Mouse (Mus musculus): ENCODE data around the gene Kdm8. TPM values are rescaled to one million over a fixed set of nuclear protein-coding genes. Genes with fewer than 3 reads are reported as not detected.
"Not testable (repeated sequence)": the region's sequence is repeated elsewhere in the genome, so short reads cannot be mapped to it uniquely, and the experiment has no call there.

Kdm8 gene
- 6.8 and 7.0 TPM in 2 replicates for total RNA-seq (2017)

DNA sequence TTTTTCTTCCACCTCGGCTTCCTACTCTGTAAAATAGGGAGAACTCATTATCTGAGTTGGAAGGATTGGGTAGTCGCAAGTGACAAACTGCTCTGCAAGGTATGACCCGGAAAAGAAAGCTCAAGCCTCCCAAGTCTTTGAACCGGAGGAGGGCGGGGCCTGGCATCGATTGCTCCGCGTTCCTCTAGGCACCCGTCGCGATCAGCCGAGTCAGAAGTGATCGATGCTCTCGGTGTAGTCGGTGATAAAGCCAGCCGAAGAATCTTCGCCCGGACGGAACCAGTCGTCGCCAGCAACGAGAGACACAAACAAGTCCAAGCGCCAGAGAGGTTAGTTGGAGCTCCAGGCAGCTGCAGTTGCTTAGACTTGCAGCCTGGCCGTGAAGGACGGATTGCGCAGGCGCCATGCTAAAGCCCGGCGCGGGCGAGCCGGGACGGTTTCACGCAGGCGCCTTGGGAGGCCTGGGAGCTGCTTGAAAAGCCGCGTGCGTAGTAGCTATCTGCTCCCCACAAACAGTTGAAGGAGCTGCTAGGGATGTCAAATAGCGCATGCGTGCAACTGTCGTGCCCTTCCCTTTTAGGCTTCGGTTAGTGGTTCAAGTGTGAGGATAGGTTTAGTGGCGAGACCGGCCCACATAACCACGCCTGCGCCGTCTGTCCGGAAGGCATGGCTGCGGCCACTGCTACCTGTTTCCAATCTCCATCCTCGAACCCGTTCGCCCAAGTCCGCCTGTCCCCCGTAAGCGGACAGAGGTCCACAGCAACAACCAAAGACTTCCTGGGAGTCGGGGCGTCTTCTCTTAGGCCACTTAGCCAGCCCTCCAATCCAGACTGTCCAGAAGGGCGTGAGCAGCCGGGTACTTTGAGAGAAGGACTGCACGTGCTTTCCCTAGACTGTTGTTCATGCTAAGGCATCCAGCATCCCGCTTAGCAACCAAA lies at the start of gene Kdm8:
Gene Kdm8, plus strand, starts transcription at position 213 of the 938 bp plus-strand sequence.
- ATAC-seq (replicated peaks in 1 of 2; ENCODE audit: insufficient read depth in 1 of 2, low FRiP score in 2 of 2, low TSS enrichment in 1 of 2, low read depth in 1 of 2, poor library complexity in 2 of 2, severe bottlenecking in 2 of 2), result peak; percentile 91 to 92

DNA sequence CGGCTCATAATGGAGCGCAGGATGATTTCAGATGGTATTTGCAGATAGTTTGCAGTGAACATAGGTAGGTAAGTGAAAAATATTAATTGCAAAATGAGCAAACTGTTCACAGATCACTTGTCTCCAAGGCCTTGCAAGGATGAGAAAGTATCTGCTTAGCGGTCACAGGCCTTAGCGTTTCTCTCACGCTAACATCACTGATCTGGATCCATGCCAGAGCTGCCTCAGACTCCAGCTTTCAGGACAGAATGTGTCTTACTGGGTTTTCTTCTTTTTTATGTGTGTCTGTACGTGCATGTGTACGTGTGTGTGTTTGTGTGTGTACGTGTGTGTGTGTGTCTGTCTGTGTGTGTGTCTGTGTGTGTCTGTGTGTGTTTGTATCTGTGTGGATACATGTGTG lies 46.4 kb upstream of the Kdm8 start:
- ATAC-seq (replicated peaks in 1 of 2; ENCODE audit: insufficient read depth in 1 of 2, low FRiP score in 2 of 2, low TSS enrichment in 1 of 2, low read depth in 1 of 2, poor library complexity in 2 of 2, severe bottlenecking in 2 of 2), result no peak

DNA sequence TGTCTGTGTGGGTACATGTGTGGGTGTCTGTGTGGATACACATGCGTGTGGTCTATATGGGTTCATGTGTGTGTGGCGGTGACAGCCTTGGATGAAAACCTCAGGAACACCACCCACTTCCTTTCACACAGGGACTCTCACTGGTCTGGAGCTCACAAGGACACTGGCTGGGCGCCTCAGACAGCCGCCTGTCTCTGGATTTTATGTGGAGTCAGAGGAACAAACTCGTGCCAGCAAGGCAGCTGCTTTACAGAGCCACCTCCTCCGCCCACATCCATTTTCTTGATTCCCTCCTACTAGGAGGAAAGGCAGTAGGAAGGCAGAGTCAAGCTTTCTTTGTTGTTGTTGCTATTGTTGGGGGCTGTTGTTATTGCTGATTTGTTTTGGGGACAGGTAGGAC lies 45.8 kb upstream of the Kdm8 start:
- ATAC-seq (replicated peaks in 1 of 2; ENCODE audit: insufficient read depth in 1 of 2, low FRiP score in 2 of 2, low TSS enrichment in 1 of 2, low read depth in 1 of 2, poor library complexity in 2 of 2, severe bottlenecking in 2 of 2), result no peak

GRCm38 (mm10) chr7:125407136-125407535 lies 37.3 kb upstream of the Kdm8 start:
- no peak for ATAC-seq (replicated peaks in 1 of 2; ENCODE audit: insufficient read depth in 1 of 2, low FRiP score in 2 of 2, low TSS enrichment in 1 of 2, low read depth in 1 of 2, poor library complexity in 2 of 2, severe bottlenecking in 2 of 2)

DNA sequence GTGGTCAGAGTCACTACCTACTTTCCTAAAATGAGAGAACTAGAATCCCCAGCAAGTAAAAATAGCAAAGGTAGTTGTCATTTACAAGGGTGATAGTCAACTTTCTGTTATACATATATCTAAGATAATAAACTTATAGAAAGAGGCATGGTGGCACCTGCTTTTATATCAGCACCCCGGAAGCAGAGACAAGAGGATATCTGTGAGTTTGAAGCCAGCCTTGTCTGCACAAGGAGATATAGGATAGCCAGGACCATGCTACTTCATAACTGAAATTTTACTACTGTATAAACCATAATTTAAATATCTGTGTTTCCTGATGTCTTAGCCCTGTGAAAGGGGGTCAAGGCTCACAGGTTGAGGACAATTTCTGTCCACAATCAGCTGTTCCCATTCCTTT lies 29.4 kb upstream of the Kdm8 start:
- no peak for ATAC-seq (replicated peaks in 1 of 2; ENCODE audit: insufficient read depth in 1 of 2, low FRiP score in 2 of 2, low TSS enrichment in 1 of 2, low read depth in 1 of 2, poor library complexity in 2 of 2, severe bottlenecking in 2 of 2)

DNA sequence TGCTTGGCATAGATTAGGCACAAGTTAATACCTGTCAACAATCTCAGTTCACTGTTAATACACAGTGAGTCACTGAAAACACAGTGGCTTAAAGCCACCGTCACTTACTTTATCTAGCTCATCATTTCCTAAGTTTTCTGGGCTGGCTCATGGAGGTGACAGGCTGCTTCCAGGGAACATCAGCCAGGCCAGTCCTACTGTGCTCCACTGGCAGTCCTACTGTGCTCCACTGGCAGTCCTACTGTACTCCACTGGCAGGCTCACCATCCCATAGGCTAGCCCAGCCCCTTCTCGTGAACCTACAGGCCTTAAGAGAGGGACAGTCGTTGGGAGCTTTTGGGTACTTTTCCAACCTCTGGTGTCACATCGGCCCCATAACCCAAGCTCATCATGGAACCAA lies 28.7 kb upstream of the Kdm8 start:
- no peak for ATAC-seq (replicated peaks in 1 of 2; ENCODE audit: insufficient read depth in 1 of 2, low FRiP score in 2 of 2, low TSS enrichment in 1 of 2, low read depth in 1 of 2, poor library complexity in 2 of 2, severe bottlenecking in 2 of 2)

- peak; percentile 40 to 53; a peak in 3 of 4 replicates for ATAC-seq (replicated peaks in 1 of 2; ENCODE audit: insufficient read depth in 1 of 2, low FRiP score in 2 of 2, low TSS enrichment in 1 of 2, low read depth in 1 of 2, poor library complexity in 2 of 2, severe bottlenecking in 2 of 2)
Observed at GRCm38 (mm10) chr7:125416762-125417161, 27.7 kb upstream of the Kdm8 start.

GRCm38 (mm10) chr7:125418413-125418812 lies 26.1 kb upstream of the Kdm8 start:
- 0 out of 4 replicates have a peak, but pooled peaks of 1 of the 2 experiments have one; percentile 9 for ATAC-seq (replicated peaks in 1 of 2; ENCODE audit: insufficient read depth in 1 of 2, low FRiP score in 2 of 2, low TSS enrichment in 1 of 2, low read depth in 1 of 2, poor library complexity in 2 of 2, severe bottlenecking in 2 of 2)

- peak in 1 of 2 experiments; percentile 57; a peak in 3 of 4 replicates for ATAC-seq (replicated peaks in 1 of 2; ENCODE audit: insufficient read depth in 1 of 2, low FRiP score in 2 of 2, low TSS enrichment in 1 of 2, low read depth in 1 of 2, poor library complexity in 2 of 2, severe bottlenecking in 2 of 2)
Observed at GRCm38 (mm10) chr7:125420190-125420589, 24.3 kb upstream of the Kdm8 start.

GRCm38 (mm10) chr7:125421911-125422310 lies 22.6 kb upstream of the Kdm8 start:
- ATAC-seq (replicated peaks in 1 of 2; ENCODE audit: insufficient read depth in 1 of 2, low FRiP score in 2 of 2, low TSS enrichment in 1 of 2, low read depth in 1 of 2, poor library complexity in 2 of 2, severe bottlenecking in 2 of 2), result no peak

DNA sequence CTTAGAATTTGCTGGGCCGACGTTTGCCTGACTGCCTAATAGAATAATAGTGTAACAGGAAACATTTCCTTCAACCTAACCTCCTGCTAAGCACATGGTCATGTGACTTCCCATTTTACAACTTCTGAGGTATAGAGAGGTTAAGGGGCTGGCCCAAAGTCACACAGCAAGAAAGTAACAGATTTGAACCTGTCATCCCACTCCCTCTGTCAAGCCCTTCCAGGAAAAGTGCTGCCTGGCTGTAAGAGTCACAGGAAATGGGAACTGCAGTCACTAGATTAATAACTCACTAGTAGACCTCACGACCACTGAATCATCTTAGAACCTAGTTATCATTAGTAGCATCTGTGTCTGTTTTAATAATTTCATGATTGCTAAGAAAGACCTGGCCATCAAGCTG lies 21.4 kb upstream of the Kdm8 start:
- no peak for ATAC-seq (replicated peaks in 1 of 2; ENCODE audit: insufficient read depth in 1 of 2, low FRiP score in 2 of 2, low TSS enrichment in 1 of 2, low read depth in 1 of 2, poor library complexity in 2 of 2, severe bottlenecking in 2 of 2)

GRCm38 (mm10) chr7:125427492-125428090 lies 16.9 kb upstream of the Kdm8 start:
- ATAC-seq (replicated peaks in 1 of 2; ENCODE audit: insufficient read depth in 1 of 2, low FRiP score in 2 of 2, low TSS enrichment in 1 of 2, low read depth in 1 of 2, poor library complexity in 2 of 2, severe bottlenecking in 2 of 2), result 0 out of 4 replicates have a peak, but pooled peaks of 1 of the 2 experiments have one; percentile 34

- 0 out of 4 replicates have a peak, but pooled peaks of 1 of the 2 experiments have one; percentile 30 for ATAC-seq (replicated peaks in 1 of 2; ENCODE audit: insufficient read depth in 1 of 2, low FRiP score in 2 of 2, low TSS enrichment in 1 of 2, low read depth in 1 of 2, poor library complexity in 2 of 2, severe bottlenecking in 2 of 2)
Observed at GRCm38 (mm10) chr7:125428381-125428780, 16.1 kb upstream of the Kdm8 start.

DNA sequence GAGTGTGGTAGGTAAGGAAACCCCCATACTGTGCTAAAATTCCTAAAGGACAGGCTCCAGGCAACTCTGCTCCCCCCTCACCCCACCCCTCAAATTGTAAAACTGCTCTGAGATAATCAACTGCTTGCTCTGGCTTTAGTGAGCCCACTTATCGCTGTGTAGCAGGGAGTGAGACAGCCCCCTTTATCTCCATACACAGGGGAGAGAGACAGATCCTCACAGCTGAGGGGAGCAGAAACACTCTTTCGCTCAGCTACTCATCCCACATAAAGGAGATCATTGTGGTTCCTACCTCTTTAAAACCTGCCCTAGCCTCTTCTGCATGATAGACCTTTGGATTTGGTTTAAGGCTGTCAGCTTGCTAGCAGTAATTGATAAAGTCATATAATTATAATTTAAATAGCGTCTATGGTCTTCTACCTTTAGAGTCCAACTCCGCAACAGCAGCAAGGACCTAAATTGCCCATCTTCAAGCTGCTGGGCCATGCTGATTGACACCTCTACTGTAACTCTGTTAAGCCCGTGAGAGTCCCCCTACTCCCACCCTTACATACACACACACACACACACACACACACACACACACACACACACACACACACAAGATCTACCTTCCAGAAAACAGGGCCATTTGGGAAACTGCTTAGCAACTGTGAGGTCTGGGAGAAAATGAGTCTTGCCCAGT lies 15.5 kb upstream of the Kdm8 start:
- ATAC-seq (replicated peaks in 1 of 2; ENCODE audit: insufficient read depth in 1 of 2, low FRiP score in 2 of 2, low TSS enrichment in 1 of 2, low read depth in 1 of 2, poor library complexity in 2 of 2, severe bottlenecking in 2 of 2), result not testable (repeated sequence)

- no peak for ATAC-seq (replicated peaks in 1 of 2; ENCODE audit: insufficient read depth in 1 of 2, low FRiP score in 2 of 2, low TSS enrichment in 1 of 2, low read depth in 1 of 2, poor library complexity in 2 of 2, severe bottlenecking in 2 of 2)
Observed at GRCm38 (mm10) chr7:125430170-125430842, 14.2 kb upstream of the Kdm8 start.

DNA sequence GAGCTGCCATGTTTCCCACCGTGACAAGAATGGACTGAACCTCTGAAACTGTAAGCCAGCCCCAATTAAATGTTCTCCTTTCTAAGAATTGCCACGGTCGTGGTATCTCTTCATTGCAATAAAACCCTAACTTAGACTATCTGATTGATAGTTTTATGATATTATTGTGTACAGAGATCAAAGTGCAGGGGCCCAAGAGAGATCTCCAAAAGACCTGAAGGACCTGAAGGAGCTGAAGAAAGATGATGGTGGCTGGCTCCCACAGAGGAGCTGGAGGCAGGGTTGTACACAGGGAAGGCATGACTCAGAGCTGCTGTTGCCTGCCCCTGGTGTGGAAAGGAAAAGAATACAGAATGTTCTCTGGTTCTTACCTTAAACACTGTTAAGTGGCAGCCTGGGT lies 10.6 kb upstream of the Kdm8 start:
- ATAC-seq (replicated peaks in 1 of 2; ENCODE audit: insufficient read depth in 1 of 2, low FRiP score in 2 of 2, low TSS enrichment in 1 of 2, low read depth in 1 of 2, poor library complexity in 2 of 2, severe bottlenecking in 2 of 2), result no peak

DNA sequence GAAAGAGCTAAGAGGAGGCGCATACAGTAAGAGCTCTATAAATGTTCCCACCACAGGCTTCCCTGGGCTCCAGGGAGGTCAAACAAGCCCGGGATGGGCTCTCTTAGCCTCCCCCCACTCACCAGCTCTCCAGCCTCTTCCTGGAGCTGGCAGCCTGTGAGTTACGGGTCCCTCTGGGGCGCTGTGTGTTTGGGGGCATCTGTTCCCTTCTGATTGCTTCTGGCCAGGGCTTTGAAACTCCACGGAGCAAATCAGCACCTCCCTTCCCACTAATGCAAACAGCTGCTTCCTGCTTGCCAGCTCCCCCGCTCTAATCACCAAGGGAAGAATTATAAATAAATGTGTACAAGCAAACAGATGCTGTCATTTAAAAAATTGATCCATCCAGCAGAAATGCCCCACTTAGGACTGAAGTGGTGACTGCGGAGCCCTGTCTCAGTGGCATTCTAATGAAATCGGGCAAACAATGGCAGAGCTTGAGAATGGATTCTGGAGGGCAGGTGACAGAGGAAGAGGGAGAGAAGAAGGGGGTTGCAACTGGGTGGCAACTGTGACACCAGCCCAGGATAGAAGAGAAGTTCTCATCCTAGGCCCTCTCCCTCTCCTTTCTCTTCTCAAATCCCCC lies 9.7 kb upstream of the Kdm8 start:
- peak; percentile 32; a peak in 2 of 4 replicates for ATAC-seq (replicated peaks in 1 of 2; ENCODE audit: insufficient read depth in 1 of 2, low FRiP score in 2 of 2, low TSS enrichment in 1 of 2, low read depth in 1 of 2, poor library complexity in 2 of 2, severe bottlenecking in 2 of 2)

All from hematopoietic stem cell, adult 5-6 weeks (primary cell).